Mouse (Mus musculus): ENCODE data around the gene Exog.

Gene Exog

DNA sequence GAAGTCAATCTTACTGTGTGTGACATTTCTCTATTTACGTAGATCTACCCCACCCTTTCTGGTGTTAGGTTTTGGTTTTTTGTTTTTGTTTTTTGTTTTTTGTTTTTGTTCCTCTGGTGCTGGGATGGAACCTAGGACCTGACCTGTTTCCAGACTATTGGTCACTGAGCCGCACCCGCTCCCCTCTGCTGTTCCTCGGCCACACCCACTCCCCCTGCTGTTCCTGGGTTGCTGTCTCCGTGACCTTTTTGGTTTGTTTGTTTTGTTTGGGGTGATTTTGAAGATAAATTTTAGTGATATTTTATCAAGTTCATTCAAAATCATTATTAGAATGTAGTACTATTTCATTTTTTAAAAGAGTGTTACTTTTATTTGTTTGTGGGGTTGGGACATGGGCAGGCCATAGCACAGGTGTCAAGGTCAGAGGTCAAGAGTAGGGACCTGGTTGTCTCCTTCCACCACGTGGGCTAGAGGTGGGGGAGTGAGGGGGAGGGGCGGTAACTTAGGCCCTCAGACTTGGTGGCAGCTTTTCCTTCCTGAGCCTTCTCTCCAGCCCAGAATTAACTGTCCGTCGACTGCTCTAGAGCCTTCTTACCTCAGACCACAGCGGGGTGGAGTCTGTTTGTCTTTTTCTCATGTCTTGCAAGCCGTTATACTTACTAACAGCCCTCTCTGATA, 60.4 kb downstream of the Exog start:
- DNase-seq: no peak

GRCm38 (mm10) chr9:119510902-119511301, 66.2 kb downstream of the Exog start:
- no peak for DNase-seq

- DNase-seq: no peak
These were observed 68.2 kb downstream of the Exog start for GRCm38 (mm10) chr9:119512993-119513392.

DNA sequence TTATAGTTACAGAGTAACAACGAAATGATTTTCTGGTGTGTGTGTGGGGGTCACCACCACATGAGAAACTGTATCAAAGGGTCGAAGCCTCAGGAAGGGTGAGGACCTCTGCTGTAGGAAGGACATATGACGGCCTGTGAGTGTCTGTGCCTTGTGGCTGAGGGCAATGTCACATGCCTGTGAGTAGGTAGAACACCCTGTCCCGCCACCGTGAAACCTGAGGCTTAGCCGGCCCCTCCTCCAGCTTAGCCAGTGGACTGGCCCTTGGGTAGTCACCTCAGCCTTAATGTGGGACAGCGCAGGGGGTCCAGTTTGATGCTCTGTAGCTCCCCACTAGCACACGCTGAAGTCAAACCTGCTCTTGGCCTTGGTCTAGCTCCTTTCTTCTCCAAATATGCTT, 69.1 kb downstream of the Exog start:
- no peak for DNase-seq

DNA sequence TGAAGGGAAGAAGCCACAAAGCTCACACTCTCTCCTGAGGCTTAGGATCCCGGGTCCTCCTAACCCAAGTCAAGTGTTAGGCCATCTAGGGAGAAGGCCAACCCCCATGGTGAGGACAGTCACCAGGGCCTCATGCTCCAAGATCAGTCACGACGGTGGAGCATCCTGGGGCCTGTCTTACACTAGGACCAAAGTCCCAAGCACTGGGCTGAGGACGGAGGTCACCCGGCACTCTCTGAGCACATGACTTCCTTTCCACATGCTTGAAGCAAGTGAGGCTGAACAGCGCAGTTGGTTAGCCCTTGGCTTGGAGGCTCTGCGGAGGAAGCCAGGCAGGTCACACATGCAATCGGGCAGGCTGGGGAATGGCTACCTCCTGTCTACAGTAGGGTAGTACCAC, 70.2 kb downstream of the Exog start:
- peak; percentile 28 for DNase-seq

Measured in kidney, postnatal 14 days (tissue).